Mouse (Mus musculus) thymus, postnatal 4 days (tissue): ENCODE data around the gene Ift80.
A peak's percentile ranks its signal among the peaks of the same experiment; 100 is the strongest.
"Not testable (repeated sequence)": the region's sequence is repeated elsewhere in the genome, so short reads cannot be mapped to it uniquely, and the experiment has no call there.

Source experiments
- DNase-seq: peaks from one replicate; pipeline ENCODE4 v3.0.0; 2021

The Ift80 gene

DNA sequence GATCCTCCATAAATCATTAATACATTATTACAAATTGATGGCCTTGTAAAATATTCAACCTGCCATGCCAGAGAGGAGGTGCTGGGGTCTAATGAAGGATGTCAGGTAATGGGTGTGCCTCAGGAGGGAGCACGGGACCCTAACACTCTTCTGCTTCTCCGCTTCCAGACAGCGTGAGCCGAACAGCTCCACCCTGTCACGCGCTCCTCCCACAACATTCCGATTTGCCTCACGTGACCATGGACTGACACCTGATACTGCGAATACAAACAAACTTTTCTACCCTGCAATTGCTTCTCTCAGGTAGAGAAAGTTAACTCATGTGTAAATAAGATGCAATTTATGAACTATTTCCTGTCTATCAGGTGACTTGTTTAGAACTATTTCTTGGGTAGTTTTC, 75.8 kb downstream of the Ift80 start:
- no peak for DNase-seq

DNA sequence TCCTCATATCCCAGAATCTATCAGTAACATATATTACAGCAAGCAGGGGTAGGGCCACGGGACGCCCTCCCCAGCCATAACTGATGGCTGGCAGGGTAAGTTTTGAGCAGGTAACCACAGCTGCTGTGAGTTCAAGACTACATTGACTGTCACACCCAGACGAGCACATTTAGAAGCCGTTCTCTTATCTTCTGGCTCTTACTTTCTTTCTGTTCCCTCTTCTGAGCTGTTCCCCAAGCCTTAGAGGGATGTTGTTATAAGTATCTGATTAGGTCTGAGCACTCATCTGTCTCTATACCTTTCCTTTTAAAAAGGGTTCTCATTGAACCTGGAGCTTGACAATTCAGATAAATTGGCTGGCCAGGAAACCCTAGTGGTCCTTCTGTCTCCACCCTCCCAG, 96.9 kb downstream of the Ift80 start:
- DNase-seq, result no peak

DNA sequence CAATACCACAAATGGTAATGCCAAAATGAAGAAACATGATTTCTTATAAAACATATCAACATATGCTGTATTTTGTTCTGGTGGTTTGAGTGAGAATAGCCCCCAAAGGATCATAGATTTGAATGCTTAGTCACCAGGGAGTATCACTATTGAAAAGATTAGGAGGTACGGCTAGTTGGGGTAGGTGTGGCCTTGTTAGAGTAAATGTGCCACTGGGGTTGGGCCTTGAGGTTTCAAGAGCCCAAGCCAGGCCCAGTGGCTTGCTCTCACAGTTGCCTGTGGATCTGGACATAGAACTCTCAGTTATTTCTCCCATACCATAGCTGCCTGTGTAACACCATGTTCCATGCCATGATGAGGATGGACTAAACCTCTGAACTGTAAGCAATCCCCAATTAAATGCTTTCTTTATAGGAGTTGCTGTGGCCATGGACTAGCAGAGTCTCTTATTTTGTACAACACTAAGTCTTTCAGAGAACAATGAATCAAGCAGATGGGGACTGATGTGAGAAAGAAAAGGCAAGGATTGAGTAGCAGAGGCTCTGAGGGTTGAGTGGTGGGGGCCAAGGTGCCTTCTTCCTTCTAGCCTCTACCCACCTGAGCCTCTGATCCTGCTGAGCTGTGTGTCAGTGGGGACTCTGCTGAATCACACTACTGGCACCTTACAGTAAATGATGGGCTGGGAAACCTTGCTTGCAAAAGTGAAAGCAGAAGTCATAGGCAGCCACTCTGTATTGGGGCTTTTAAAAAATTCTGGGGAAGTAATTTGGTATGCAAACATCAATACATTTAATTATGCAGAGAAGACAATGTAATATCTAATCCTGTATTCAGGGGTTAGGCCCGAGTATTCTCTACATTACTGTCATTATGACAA, 99.2 kb downstream of the Ift80 start:
- no peak for DNase-seq

DNA sequence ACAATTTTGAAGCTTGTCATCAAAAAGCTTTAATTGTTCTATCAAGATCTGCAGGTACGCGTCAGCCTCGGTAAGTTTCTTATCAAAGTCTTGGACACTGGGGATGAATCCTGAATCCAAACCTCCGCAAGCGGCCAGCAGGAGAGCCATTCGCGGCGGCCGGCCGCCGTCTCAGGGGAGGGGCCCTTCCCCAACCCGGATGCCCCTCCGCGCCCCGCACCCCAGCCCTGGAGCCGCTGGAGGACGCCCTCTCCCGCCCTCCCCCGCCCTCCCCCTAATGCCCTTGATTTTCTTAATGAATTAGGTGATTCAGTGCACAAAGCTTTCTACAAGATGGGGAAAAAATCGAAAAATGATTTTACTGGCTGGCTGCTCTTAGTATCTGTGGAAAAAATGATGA, 101.7 kb downstream of the Ift80 start:
- not testable (repeated sequence) for DNase-seq

DNA sequence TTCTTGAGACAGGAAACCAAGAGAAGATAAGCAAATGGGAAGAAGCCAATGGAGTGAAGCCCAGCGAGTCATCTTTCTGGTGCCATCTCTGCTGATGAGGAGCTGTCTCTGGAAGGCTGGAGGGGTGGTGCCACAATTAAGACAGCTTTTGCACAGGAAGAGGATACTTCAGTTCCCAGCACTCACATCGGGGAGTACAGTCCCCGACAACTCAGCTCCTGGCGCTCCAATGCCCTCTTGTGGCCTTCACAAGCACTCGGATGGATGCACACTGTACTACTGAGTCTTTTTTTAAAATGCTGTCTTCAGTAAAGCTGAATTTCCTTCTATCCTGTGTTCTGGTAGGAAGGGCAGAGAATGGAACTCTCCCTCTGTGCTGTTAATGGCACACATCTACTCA, 107.2 kb downstream of the Ift80 start:
- DNase-seq, result no peak

DNA sequence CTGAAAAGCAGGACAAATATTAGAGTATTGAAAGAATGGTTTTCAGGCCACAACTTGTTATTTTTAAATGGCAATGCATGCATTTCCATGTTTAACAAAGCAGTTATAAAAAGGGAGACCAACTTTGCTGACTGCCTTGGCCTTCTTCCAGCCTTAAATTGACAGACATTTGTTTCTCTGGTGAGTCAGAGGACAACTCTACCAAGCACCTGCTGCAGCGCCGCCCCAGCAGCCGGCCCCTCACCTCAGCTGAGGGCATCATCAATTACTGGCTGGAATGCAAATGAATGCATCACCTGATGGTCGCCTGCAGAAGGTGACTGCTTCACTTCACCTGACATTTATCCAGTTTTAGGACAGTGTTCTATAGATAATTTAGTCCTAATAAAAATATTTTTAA, 108.9 kb downstream of the Ift80 start:
- DNase-seq, result no peak

DNA sequence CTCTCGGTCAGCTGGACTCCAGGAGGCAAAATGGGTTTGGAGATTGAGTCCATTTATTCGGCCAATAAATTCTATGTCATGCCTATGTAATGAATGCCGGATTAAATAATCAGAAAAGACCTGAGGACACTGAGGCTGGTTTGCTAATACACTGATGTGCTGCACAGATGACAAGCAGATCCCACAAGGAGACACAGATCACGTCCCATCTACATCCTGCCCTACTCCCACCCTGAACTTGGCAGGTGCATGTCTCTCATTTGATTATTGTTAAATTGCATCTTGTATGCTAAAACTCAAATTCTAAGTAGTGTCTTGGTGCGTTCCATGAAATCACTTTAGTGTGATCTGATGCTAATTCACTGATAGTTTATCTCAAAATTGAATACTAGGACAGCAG, 117.5 kb downstream of the Ift80 start:
- DNase-seq, result no peak

DNA sequence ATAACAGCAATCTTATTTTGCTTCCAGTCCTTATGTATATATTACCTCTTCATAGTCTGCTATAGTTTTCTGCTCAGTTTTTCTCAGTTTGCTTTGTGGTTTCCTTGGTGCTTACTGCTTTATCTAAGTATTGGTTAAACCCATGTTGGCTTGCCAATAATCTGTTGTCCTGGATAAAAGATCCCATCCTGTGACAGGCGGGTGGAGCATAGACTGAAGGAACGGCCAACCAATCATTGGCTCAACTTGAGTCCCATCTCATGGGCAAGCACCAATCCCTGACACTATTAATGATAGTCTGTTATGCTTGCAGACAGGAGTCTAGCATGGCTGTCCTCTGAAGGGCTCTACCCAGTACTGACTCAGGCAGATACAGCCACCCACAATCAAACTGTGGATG, 130.3 kb downstream of the Ift80 start:
- no peak for DNase-seq

DNA sequence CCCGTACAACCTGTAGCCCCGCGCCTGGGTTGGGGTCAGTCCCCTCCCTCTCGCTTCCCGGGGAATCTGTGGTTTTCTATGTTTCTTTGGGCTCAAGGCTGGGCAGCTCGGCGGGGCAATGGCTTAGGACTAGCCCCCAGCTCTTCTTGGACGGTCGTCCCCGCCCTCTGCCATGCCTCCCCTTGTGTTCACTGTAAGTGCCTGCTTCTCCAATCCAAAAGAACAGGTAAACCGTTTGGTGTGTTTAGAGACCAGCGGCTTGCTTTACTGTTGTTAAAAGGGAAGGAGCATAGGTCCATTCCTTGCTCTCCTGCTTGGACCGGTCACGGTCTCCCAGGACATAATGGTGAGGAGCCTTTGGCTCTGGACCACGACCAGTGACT, 133.8 kb downstream of the Ift80 start:
- peak; percentile 23 for DNase-seq

DNA sequence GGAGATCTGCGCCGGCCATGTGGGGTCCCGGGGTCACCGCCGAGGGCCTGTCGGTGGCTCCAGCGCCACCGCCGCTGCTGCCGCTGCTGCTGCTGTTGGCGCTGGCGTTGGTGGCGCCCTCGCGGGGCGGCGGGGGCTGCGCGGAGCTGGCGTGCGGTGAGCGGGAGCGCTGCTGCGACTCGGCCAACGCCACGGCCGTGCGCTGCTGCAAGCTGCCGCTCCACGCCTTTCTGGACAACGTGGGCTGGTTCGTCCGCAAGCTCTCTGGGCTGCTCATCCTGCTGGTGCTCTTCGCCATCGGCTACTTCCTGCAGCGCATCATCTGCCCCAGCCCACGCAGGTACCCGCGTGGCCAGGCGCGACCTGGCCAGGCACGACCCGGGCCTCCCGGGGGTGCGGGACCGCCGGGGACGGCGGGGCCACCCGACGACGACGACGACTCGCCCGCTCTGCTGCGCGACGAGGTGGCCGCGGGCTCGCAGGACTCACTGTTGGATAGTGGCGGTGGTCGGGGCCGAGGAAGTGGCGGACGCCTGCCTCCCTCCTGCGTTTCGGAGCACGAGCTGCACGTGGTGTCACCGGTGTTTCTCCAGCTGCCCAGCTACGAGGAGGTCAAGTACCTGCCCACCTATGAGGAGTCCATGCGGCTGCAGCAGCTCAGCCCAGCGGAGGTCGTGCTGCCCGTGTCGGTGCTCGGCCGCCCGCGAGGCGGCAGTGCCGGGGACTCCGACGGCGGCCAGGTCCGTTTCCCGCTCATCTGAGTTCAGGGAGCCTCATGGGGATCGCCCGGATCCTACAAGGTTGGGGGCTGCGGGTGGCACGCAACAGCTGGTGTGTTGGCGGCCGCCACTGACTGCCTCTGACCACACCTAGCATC, 134.4 kb downstream of the Ift80 start:
- DNase-seq, result peak; percentile 73

DNA sequence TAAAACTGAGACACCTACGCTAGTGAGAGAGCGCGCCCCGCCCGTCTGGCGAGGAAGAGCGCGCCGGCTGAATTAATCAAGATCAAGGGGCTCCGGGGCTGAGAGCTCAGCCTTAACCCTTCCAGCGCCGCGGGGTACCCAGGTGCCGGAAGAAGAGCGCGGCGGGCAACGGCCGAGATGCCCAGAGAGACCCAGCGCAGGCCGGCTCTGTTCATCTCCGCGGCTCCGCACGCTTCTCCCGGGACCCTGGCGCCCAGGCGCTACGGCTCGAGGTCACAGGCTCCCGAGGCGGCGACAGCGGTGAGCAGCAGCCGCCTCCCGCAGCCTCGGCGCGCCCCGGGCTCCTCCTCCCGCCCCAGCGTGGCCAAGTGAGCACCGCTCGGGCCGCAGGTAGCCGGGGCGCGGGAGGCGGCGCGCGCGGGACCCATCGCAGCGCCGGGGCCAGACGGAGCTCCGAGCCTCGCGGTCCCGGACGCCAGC, 135.1 kb downstream of the Ift80 start, which contains the start of gene 1110032F04Rik:
1110032F04Rik (plus strand) TSS at position 376 of the 480 bp plus-strand sequence.
- DNase-seq, result peak; percentile 69

DNA sequence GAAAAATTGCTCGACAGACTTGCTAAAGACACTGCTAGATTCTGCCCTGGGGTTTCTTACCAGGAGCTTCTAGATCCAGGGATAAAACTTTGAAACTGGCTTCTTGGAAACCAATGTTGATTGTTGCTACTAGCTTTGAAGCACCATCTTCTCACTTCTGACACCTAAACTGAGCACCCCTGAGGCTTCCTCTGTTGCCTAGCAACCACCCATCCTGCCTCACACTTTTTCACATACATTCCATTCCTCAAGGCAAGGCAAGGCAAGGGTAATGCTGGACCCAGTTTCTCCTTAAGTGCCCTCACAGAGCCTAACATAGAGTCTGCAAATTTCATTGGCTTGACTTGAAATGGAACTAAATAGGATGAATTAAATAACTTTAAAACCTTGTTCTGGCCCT, 152.0 kb downstream of the Ift80 start:
- DNase-seq, result no peak

DNA sequence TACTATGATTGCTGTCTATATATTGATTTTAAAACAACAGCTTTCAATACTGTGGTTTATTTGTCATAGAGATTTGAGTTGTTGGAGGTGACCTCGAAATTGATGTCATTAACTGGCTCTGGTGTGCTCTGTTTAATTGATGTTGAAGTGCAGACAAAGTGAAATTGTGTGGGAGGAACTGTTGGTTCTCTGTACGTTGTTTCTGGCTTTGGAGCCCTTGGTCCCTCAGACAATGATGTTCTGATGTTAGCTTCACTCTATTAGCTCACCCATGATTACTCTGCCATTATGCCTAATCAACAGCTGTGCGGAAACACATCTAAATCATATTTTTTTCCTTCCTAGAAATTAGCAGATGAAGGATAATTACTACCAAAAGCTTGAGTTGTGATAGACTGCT, 156.0 kb downstream of the Ift80 start:
- DNase-seq, result no peak

DNA sequence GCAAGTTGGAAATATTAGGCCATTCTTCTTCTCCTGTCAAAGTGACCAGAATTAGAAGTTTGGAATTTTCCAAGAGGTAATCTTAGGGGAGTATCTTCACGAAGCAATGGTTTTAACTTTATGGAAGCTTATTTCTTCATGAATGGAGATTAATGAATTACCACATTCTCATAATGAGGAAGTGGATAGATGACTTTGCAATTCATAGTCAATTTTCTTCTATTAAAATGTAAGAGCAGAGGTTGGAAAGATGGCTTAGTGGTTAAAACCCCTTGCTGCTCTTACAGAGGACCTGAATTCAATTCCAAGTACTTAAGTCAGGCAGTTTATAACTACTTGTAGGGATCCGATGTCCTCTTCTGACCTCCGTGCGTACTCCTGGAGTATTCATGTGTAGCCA, 160.3 kb downstream of the Ift80 start:
- DNase-seq, result no peak
